Mouse (Mus musculus) hindlimb bud, embryonic 11.5 days (tissue): ENCODE results near the gene Slc5a10.

Source experiments
- DNase-seq: peaks from one replicate; pipeline ENCODE4 v3.0.0-alpha.2; 2012; ENCODE audit warnings: low read depth, low spot score; ENCODE audit errors: extremely low spot score

The Slc5a10 gene

GRCm38 (mm10) chr11:61720636-61721035 is at the start of gene Slc5a10:
TSS of gene Slc5a10 (minus strand) at chr11:61720826.
- DNase-seq = no peak

GRCm38 (mm10) chr11:61761584-61762407 is 41.2 kb upstream of the Slc5a10 start, which contains the start of gene Prpsap2:
TSS of gene Prpsap2 (minus strand) at chr11:61762088.
- peak; percentile 82 for DNase-seq

- no peak for DNase-seq
Measured at GRCm38 (mm10) chr11:61760518-61760917, 39.9 kb upstream of the Slc5a10 start.

- DNase-seq = no peak
Measured at GRCm38 (mm10) chr11:61757151-61757550, 36.5 kb upstream of the Slc5a10 start.

DNA sequence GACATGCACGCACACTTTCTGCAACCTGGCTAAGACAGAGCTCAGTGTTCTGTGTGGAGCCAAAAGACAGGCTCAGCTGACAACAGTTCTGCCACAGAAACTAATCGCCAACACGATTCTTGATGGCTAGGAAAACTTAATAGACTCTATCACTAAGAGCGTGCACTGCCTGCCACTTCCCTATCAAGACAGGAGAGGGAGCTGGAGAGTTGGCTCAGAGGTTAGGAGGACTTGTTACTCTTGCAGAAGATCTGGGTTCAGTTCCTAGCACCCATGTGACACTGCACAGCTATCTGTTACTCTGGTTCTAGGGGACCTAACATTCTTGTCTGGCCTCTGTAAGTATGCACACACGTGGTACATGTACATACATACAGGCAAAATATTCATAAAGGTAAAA is 31.0 kb upstream of the Slc5a10 start:
- DNase-seq = no peak

GRCm38 (mm10) chr11:61747161-61747560 is 26.5 kb upstream of the Slc5a10 start:
- DNase-seq = no peak

DNA sequence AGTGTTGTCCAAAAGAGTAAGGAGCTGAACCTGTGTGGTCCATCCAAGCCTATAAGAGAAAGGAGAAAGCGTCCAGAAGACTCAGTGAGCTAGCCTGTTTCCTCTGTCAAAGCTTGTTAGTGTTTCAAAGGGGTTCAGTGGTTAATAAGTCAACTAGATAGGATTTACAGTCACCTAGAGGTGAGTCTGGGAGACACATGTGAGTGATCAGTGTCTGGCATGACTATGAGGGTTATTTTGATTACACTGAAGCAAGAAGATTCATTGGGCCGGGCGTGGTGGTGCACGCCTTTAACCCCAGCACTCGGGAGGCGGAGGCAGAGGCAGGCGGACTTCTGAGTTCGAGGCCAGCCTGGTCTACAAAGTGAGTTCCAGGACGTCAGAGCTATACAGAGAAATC is 25.2 kb upstream of the Slc5a10 start:
- no peak for DNase-seq

DNA sequence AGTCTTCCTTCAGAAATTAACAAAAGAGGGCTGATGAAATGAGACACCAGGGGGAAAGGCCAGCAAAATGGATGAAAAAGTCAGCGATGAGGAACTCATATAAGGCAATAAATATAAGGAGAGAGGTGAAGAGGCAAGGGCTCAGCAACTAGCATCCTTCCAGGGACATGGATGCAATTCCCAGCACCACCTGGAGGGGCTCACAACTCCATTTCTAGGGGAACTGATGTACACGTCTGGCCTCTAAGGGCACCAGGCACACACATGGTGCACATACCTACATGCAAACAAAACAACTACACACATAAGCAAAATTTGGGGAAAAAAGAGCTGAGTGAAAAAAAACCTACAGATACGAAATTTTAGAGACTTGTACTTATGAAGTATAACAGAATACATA is 23.8 kb upstream of the Slc5a10 start:
- no peak for DNase-seq

DNA sequence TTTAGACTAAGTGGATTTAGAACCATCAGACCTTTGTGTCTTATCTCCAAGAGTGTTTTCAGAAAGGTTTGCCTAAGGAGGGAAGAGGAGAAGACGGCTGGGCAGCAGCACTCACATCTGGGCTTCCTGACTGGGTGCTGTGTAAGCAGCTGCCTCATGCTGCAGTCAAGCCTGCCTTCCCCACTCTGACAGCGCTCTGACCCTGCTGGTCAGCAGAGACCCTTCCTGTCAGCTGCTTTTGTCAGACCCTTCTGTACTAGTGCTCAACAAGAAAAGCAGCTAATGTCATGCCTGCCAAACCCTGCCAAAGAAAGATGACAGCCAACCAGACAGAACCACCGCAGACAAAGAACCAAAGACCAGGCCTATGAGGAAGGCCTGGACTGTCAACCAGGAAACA is 23.1 kb upstream of the Slc5a10 start:
- no peak for DNase-seq

DNA sequence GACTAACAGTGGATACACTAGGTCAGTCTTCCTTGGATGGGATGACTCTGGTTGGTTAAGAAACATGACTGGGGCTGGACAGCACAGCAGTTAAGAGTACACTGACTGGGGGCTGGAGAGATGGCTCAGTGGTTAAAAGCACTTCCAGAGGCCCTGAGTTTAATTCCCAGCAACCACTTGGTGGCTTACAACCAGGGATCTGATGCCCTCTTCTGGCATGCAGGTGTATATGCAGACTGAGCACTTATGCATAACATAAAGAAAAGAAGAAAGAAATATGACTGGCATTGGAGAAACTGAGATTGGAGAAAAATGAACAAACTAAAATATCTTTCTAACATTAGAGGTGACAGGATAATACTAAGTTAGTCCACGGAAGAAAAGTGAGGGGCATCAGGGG is 19.9 kb upstream of the Slc5a10 start:
- no peak for DNase-seq

- DNase-seq = no peak
Measured at GRCm38 (mm10) chr11:61737290-61737689, 16.7 kb upstream of the Slc5a10 start.

DNA sequence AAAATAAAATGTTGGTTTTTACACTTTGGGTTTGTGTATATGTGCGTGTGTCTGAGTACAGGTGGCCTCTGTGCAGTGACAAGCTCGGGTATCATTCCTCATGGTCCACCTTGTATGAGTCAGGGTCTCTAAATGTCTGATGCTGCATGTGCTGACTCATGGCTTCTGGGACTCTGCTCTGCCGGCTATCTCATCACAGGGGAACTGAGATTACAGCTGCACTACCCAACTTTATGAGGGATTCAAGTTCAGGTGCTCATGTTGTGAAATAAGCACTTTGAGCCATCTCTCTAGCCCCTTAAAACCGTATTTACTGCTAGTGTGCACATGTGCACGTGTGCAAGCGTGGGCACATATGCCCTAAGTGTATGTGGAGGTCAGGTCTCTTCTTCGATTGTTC is 12.0 kb upstream of the Slc5a10 start:
- DNase-seq = no peak

DNA sequence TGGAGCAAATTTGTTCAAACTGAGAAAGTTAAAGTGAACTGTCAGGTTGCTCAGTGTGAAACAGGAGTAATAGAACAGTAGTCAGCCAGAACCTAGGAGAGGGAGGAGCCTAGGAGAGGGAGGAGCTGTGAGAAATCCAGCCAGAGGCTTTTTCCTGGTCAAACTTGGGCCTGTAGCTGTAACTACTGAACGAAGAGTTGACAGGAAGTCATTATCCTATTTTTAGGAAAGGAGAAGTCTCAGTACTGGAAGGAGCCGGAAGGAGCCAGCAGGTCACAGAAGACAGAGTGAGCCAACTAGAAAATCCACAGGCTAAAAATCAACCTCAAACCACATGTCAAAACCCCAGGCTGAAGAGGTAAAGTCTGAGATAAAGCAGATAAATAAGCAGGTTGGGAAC is 7.4 kb upstream of the Slc5a10 start:
- no peak for DNase-seq

DNA sequence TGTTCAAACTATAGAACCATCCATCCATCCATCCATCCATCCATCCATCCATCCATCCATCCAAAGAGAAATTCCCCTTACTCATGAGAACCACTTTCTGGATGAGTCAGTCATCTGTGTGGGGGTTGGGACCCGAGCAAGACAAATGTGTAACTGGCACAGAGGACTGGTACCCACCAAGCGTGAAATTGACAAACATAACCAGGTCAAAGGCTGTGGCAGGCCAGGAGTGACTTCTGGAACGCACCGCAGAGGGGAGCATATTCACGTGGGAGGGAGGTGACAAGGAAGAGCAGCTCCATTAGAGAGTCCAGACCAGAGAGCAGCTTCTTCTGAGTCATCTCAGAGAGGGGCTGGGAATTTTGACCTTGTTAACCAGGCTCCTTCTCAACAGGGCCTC is 1.5 kb upstream of the Slc5a10 start:
- no peak for DNase-seq

DNA sequence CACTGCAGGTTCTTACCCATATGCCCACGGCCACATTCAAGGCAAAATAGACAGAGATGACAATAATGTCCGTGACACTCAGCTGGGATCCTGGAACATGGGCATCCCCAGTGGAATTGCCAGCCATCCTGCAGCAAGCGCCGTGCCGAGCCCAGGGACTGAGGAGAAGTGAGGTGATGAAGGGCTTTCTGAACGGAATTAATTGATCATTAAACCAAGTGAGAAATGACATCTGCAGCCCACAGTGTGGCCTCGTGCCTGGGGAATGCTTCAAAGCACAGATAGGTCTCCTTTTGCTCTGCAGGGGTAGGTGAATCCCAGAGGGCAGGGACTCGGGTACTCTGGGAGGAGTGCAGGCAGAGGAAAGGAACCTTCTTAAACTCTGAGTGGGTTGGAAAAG is 800 bp downstream of the Slc5a10 start:
- no peak for DNase-seq

DNA sequence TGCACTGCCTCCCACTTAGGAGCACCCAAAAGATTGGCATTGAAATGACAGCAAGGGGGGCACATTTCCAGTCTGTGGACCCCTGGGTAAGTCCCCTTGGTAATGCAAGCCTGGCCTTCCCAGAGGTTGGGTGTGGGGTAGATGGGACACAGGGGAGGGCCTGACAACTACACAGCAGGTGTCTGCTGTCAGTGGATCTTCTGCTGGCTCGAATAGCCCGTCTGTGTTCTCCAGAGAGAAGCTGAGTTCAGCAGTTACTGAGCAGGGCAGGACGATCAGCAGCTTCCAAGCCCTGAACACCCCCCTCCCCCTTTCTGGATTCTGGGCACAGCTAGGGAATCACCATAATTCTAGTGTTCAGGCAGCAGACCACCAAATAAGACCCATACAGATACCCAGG is 1.2 kb downstream of the Slc5a10 start:
- DNase-seq = no peak

GRCm38 (mm10) chr11:61717990-61718389 is 2.6 kb downstream of the Slc5a10 start:
- DNase-seq = no peak

- no peak for DNase-seq
Measured at GRCm38 (mm10) chr11:61715130-61715529, 5.5 kb downstream of the Slc5a10 start.

DNA sequence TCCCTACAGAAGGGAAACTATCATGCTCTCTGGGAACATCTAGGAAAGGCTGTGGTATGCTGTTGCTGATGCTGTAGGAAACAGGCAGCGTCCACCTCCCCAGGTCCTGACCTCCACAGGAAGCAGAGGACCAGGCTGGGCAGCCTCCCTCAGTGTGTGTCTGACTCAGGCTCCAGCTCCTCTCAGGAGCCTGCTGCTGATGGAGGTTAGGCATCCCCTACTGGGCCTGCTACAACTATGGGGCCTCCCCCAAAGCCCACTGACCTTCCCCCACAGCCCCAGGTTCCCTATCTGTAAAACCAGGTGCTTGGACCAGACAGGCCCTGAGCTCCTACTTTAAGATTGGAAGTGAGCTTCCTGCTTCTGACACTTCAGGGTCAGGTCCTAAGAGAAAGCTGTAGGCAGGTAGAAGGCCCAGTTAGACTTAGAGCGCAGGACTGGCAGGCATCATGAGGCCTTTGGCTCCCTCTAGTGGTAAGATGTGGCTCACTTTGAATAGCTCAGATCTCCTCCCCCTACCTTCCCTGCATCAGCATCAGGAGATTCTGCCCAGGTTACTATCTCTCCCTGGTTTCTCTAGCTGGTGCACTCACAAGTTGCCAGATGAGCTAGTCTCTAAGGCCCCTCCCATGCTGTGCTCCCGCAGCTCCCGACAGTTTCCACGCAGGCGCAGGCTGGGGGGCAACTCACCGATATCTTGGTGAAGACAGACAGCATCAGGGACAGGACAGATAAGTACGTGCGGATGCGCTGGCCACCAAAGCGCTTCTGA is 6.1 kb downstream of the Slc5a10 start:
- peak; percentile 85 for DNase-seq

GRCm38 (mm10) chr11:61713157-61713855 is 7.3 kb downstream of the Slc5a10 start:
- no peak for DNase-seq

GRCm38 (mm10) chr11:61708928-61709327 is 11.7 kb downstream of the Slc5a10 start:
- no peak for DNase-seq

DNA sequence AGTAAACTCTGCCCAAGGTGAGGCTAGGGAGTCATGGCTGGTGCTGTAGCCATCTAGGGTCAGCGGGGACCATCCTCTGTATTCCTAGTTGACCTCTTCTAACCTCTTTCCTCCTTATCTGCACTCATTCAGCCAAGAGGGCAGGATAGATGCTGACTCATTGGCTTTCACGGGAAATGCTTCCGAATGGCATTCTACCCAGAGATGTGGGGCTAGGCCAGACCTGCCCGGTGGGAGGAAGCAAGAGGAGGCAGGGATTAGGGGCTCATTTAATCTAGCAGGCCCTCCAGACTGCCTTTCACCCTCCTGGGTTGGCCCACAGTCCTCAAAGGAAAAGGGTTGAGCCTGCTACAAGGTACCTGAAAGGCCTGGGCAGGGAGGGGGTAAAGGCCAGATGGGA is 14.4 kb downstream of the Slc5a10 start:
- no peak for DNase-seq
